ENCODE assay signal across 23 mouse cellular contexts in genomic region chr6:114972988-114973387, GRCm38 (mm10). TPM values are rescaled to one million over a fixed set of nuclear protein-coding genes. Genes with fewer than 3 reads are reported as not detected.
A peak's percentile ranks its signal among the peaks of the same experiment; 100 is the strongest.
DNase-seq lines count a peak whose midpoint lies in the region; ATAC-seq and TF ChIP-seq lines count a peak whose summit lies in the region.
"Had no signal": no experiment of that assay in that cellular context is flagged by ENCODE, and none has a peak within 500 bp of the region (broad histone marks: within the 10 kb centered on the region; RNA-seq: fewer than 3 reads in every experiment).

No protein-coding gene starts in this region.

- no peak overlapping the region for H3K9ac ChIP-seq in kidney, embryonic 16.5 days (replicated peaks; ENCODE audit: low read length)
- H3K9ac ChIP-seq: embryonic facial prominence, embryonic 12.5 days; embryonic facial prominence, embryonic 15.5 days; forebrain, postnatal 0 days; hindbrain, embryonic 12.5 days had no signal

- no peaks in the 10 kb centered on the region for H3K27me3 ChIP-seq in kidney, adult 2 months (replicated peaks; ENCODE audit: control insufficient read depth, insufficient read depth, low read length)
- no peaks in the 10 kb centered on the region for H3K27me3 ChIP-seq in kidney, embryonic 16.5 days (ENCODE audit: insufficient read depth, low read length)
- H3K27me3 ChIP-seq: embryonic facial prominence, embryonic 15.5 days had no signal

- DNase-seq in kidney, adult 2 months = peak; percentile 24
- DNase-seq in kidney, postnatal 10 days = no peak
- no peak for DNase-seq in kidney, postnatal 4 days
- DNase-seq in spleen, postnatal 36 days (ENCODE audit: low spot score in 2 of 2) = peak; percentile 28 to 40
- no peak for DNase-seq in spleen, adult 18-20 months
- DNase-seq in left cerebral cortex, postnatal 14 days (ENCODE audit: low spot score in 2 of 2) = no peak
- DNase-seq: adrenal gland, adult 2 months; adrenal gland, postnatal 14 days; B cell, adult 2 months; cerebellum, adult 11 months; cerebellum, adult 2 months; cerebellum, adult 9-11 months; cerebellum, postnatal 25 days; forebrain, postnatal 0 days; gastrocnemius, adult 2 months; gastrocnemius, postnatal 14 days; heart, adult 11 months had no signal

- 0 out of 2 replicates have a peak, but pooled peaks cover 5% of the 10 kb centered on the region for H3K9me3 ChIP-seq in kidney, embryonic 16.5 days (ENCODE audit: low read length)
- H3K9me3 ChIP-seq: embryonic facial prominence, embryonic 12.5 days; embryonic facial prominence, embryonic 15.5 days; hindbrain, embryonic 12.5 days had no signal

- no peak overlapping the region for H3K27ac ChIP-seq in kidney, adult 2 months (ENCODE audit: insufficient read depth, low read depth, low read length)
- 0 out of 2 replicates have a peak overlapping the region, but pooled peaks have one; percentile 11 for H3K27ac ChIP-seq in kidney, embryonic 16.5 days (ENCODE audit: low read length)
- H3K27ac ChIP-seq: embryonic facial prominence, embryonic 12.5 days; embryonic facial prominence, embryonic 15.5 days; gastrocnemius, adult 2 months; hindbrain, embryonic 12.5 days had no signal

- H3K36me3 ChIP-seq in kidney, adult 2 months (ENCODE audit: control insufficient read depth, insufficient read depth, low read length) = no peaks in the 10 kb centered on the region
- H3K36me3 ChIP-seq in kidney, embryonic 16.5 days (ENCODE audit: insufficient read depth, low read length) = no peaks in the 10 kb centered on the region
- H3K36me3 ChIP-seq: embryonic facial prominence, embryonic 12.5 days; embryonic facial prominence, embryonic 15.5 days; hindbrain, embryonic 12.5 days had no signal

- 31% methylated on average over 1 of the region's 1 CpGs for WGBS in kidney, adult 2 months
- 43% methylated on average over 1 of the region's 1 CpGs for WGBS in kidney, embryonic 16.5 days

- no peak overlapping the region for H3K4me3 ChIP-seq in kidney, adult 2 months (ENCODE audit: insufficient read depth, low read depth, low read length)
- no peak overlapping the region for H3K4me3 ChIP-seq in kidney, embryonic 16.5 days (ENCODE audit: low read length)
- H3K4me3 ChIP-seq: embryonic facial prominence, embryonic 12.5 days; embryonic facial prominence, embryonic 15.5 days; gastrocnemius, adult 2 months; hindbrain, embryonic 12.5 days had no signal

- TF ChIP-seq CTCF in kidney, adult 2 months (conservative IDR thresholded peaks at IDR 0.05; ENCODE audit: insufficient read depth, insufficient read length, low read depth, low read length) = no peak

- no peak overlapping the region for H3K4me2 ChIP-seq in kidney, embryonic 16.5 days (replicated peaks; ENCODE audit: low read depth, low read length)
- H3K4me2 ChIP-seq: embryonic facial prominence, embryonic 12.5 days; embryonic facial prominence, embryonic 15.5 days; heart, embryonic 11.5 days; hindbrain, embryonic 12.5 days had no signal

- no peak for TF ChIP-seq POLR2A in kidney, adult 2 months (IDR thresholded peaks at IDR 0.05; ENCODE audit: low read depth, low read length)

- no peak for ATAC-seq in kidney, embryonic 16.5 days (ENCODE audit: low FRiP score, low TSS enrichment)
- ATAC-seq: forebrain, embryonic 14.5 days; forebrain, postnatal 0 days had no signal

- intact Hi-C loops in left cerebral cortex, postnatal 14 days (cut with DNase I) = no loop called here

- peaks cover 7% of the 10 kb centered on the region; the same call in 1 of the 2 replicates for H3K4me1 ChIP-seq in kidney, adult 2 months (ENCODE audit: control insufficient read depth, insufficient read depth, low read length)
- H3K4me1 ChIP-seq in kidney, embryonic 16.5 days (ENCODE audit: insufficient read depth, low read length) = peaks cover 12% of the 10 kb centered on the region

RNA-seq across cellular contexts. Expression of gene Vgll4, which starts 3.2 kb away (rescaled TPM):
- 60.5 and 66.6 TPM in 2 replicates for polyA plus RNA-seq in kidney, adult 2 months (2012; rRNA removed)
- 114 and 123 TPM in 2 replicates for polyA plus RNA-seq in kidney, embryonic 16.5 days (2015; fragmentation: Nextera tagmentation; extraction: Ambion mirVana)
- total RNA-seq in left cerebral cortex, postnatal 14 days (2021) = 10 to 100 TPM; 48.0 to 53.4 TPM

Comparison
In these comparisons a context has a peak if more than half of its experiments do, and no peak if none do; other contexts are left out.
1. DNase-seq: peak in kidney, adult 2 months (single experiment) and spleen, postnatal 36 days (2 of 2); none in kidney, postnatal 10 days (single experiment), kidney, postnatal 4 days (0 of 2), spleen, adult 18-20 months (0 of 2) and left cerebral cortex, postnatal 14 days (0 of 2).